Mouse (Mus musculus) inflammation-experienced regulatory T-cells, adult 6 months (primary cell): ENCODE data around the gene Mark4. TPM values are rescaled to one million over a fixed set of nuclear protein-coding genes. Genes with fewer than 3 reads are reported as not detected.

Experiments
- ATAC-seq: one replicate; pipeline ENCODE4 v1.8.0; 2017
- polyA plus RNA-seq, 3 experiments: library from polyadenylated mRNA; unstranded; fragments of 100-300 nt; shearing (Covaris generic); gene quantifications; one replicate each; pipeline ENCODE4 v1.2.1; 2017

The Mark4 gene
- polyA plus RNA-seq, 3 experiments from 2014 or later: 0.87 to 1.3 (median 0.89) TPM

DNA sequence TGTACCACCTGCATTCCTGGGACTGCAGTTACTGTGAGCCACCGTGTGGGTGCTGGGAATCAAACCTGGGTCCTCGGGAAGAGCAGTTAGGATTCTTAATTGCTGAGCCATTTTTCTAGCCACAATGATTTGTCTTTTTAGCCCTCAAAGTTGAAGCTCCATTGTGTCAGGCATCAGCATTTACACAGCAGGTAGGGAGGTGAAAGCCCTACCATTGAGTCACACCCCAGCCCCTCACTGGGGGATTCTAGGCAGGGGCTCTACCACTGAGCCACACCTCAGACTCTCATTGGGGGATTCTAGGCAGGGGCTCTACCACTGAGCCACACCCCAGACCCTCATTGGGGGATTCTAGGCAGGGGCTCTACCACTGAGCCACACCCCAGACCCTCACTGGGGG, 22.3 kb downstream of the Mark4 start:
- ATAC-seq: no peak

DNA sequence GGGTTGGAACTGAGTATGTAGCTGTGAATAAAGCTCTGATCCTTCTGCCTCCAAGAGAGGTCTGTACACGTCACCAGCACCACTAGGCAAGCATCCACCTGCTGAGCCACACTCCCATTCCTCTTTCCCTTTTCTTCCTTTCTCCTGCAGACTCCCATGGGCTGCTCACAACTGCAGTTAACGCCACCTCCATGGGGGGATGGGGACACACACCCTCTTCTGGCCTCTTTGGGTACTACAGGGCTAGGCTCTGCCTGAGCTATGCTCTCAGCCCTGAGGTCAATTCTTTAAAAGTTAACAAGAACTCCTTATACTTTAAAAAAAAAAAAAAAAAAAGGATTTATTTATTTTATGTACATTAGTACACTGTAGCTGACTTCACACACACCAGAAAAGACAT, 26.1 kb downstream of the Mark4 start:
- no peak for ATAC-seq

DNA sequence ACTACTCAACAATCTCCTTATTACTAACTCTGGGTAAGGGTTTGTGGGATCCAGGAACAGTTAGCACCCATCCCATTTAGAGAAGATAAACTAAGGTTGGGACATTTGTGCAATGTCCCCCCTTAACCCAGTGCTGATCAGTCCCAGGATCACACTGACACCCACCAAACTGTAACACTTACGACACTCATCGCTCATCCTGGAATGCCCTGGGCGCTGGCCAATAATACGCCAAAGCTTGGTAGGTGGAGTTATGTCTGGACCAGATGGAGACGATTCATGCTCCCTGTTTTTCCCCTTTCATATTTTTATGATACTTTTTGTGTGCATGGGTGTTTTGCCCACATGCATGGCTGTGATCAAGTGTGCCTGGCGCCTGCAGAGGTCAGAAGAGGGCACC, 28.2 kb downstream of the Mark4 start:
- no peak for ATAC-seq

DNA sequence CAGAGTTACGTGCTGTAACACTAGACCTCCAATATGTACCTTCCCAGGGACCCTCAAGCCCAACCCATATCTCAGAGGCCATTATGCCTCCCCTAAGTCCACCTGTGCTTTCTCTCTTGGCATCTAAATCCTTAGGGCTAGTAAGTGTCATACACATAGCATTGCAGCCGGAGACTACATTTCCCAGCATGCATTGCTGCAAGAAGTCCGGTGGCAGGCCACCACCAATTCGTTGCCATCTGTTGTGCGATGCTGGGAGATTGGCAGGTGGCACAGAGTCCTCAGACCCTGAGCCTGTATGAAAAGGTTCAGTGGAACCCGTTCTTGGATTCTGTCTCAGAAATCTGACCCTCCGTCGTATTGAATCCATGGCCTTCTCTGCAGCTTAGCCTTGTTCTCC, 28.9 kb downstream of the Mark4 start:
- no peak for ATAC-seq

DNA sequence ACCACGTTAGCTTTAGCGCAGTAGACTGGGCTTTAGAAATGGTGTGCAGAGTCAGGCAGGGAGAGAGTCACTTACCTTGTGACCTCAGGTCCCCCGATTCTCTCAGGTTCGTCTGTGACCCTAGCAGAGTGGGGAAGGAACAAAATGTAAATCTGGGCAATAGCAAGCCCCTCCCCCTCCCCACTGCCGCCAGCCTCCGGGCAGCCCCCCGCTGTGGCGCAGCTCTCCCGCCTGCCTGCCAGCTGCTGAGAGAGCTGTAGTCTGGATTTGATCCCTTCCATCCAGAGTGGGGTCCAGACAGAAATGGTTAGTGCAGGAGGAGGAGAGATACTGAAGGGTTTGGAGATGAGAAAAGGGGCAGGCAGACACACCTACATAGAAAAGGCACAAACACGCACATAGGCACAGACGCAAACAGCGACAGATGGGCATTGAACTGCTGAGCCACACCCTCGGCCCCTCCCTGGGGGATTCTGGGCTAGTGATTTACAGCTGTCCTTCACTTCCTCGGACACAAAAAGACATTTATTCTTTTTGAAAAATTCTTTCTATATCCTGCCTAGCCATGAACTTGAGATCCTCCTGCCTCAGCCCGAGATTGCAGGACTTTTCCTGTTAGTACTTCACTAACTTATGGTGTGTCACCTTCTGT, 30.5 kb downstream of the Mark4 start:
- ATAC-seq: no peak

DNA sequence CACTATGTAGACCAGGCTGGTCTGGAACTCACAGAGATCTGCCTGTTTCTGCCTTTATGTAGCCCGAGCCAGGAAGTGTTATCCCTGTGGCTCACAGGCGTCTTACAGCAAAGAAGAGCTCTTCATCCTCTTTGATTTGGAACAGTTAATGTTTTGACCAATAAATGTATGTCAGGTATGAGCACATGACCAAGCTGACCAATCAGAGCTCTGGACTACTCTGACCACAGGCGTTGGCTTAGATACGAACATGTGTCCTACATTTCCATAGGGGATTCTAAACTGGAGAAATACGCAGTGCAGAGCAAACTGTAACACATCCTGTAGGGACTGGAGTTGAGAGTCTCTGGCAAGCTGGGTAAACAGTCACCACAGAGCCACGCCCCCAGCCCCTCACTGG, 31.7 kb downstream of the Mark4 start:
- ATAC-seq: no peak

DNA sequence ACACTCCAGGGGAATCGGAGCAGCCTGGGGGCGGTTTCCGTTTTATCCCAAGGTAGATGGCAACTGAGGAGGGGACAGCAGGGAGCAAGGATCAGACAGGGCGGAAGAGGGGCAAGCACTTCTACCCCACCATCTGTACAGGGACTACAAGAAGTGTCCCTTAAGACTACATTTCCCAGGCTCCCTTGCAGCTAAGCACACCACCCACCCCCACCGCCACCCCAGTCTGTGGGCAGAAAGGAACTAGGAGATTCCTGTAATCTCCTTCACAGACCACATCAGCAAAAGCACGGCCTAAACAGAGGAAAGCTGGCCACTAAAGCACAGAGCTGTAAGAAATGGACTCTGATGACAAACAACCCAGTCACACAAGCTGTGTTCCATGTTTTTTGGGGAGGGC, 32.3 kb downstream of the Mark4 start:
- no peak for ATAC-seq

DNA sequence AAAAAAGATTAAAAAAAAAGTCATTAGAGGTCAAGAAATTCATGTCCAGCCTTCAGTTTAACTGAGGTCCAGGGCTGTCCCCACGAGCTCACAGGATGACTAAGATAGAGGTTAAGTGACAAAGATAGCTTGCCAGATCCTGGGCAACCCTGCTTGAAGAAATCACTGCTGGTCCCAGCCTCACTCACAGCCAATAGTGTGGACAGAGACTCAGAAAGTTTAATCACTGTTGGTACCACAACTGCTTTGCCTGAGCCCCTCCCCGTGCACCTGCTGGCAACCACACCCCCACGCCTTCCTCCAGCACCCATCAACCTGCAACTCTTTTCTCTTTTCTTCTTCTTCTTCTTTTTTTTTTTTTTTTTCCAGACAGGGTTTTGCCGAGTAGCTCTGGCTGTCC, 34.6 kb downstream of the Mark4 start:
- no peak for ATAC-seq

DNA sequence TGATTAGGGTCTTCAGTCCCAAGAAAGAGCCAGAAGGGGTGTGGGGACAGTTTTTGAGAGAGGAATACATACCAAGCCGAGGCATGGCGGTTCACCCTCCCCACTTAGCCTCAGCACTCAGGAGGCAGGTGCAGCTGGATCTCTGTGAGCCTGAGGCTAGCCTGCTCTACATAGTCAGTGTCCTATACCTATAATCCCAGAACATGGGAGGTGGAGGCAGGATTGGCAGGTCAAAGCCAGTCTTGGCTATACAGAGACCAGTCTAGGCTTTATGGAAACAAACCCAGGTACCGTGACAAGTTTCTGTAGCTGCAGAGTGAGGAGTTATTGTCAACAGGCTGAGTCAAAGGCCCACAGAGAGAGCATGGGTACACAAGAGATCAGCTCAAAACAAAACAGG, 35.5 kb downstream of the Mark4 start:
- ATAC-seq: no peak

DNA sequence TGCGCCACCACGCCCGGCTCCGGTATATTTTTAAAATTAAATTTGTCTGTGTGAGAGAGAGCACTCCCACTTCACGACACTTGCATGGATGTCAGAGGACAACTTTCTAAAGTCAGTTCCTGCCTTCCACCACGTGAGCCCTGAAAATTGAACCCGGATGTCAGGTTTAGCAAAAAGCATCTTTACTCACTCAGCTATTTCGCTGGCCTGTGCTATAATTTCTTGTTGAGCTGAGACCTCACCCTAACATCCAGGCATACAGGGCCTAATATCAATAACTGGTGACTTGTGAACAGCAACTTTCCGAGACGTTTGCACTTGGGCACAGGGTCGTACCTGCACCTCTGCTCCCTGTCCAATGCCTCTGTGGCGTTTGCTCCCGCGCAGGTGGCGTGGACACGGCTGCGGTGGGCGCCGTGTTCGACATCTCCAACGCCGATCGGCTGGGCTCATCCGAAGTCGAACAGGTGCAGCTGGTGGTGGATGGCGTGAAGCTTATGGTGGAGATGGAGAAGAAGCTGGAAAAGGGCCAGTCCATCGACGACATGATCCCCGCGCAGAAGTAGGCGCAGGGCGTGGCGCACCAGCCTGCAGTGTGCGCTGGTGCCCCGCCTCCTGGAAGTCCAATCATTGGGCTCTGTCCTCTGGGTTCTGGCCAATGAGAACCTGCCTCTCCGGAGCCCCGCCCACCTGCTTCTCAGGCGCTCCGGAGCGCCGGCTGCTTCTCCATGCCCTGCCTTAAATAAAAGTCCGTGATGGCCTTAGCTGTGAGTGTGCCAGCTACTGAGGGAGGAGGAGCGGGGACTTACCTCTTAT, 37.6 kb downstream of the Mark4 start:
- ATAC-seq: peak; percentile 97

DNA sequence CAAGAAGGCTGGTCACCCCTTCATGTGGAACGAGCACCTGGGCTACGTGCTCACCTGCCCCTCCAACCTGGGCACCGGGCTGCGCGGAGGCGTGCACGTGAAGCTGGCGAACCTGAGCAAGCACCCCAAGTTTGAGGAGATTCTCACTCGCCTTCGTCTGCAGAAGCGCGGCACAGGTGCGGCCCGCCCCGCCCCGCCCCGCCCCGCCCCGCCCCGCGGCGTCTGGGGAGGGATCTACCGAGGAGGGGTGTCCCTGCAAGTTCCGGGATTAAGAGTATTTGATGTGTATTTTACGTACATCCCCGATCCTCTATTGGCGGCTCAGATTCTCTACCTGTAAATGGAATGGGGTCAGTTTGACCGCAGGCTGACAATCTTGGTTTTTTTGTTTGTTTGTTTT, 38.5 kb downstream of the Mark4 start:
- no peak for ATAC-seq

DNA sequence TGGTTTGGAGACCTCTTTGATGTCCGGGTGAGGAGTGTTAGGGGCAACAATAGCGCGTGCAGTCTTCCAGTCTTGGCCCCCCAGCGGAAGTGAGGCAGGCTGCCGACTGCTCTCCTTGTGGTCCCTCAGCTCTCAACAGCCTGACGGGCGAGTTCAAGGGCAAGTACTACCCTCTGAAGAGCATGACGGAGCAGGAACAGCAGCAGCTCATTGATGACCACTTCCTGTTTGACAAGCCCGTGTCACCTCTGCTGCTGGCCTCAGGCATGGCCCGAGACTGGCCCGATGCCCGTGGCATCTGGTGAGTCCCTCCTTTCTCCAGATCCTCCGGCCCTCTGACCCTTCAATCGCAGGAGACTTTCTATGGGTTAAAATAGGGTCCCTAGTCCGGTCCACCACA, 42.0 kb downstream of the Mark4 start:
- ATAC-seq: no peak

DNA sequence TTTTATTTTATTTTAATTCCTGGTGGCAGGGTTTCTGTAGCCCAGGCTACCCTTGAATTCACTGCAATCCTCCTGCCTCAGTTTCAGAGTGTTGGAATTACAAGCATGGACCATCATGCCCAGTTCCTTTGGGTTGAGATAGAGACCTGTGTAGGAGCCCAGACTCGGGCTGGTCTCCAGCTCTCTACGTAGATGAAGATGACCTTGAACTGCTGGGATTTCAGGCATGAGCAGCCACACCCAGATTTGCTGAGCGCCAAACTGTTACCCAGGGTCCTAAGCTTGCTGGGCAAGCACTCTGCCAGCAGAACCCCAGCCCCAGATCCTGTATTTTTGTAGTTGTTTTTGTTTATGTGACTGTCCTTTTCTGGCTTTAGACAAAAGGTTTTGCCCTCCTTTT, 45.1 kb downstream of the Mark4 start:
- no peak for ATAC-seq

DNA sequence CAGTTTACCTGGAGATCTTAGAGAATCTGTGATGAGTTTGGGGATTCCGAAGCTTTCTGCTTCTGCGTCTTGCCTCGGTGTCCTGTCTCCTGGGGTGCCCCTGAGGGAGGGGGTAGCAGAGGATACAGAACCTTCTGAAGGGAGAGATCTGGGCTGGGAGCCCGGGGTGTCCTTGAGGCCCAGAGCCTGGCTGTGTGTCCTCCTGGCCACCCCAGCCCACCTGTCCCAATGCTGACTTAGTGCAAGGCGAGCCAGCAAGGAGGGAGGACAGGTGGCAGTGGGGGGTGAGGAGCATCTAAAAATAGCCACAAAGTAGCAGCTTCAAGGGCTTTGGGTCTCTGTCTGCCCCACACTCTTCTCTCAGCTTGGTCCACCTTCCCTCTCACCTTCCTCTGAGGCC, 46.8 kb downstream of the Mark4 start:
- ATAC-seq: no peak

DNA sequence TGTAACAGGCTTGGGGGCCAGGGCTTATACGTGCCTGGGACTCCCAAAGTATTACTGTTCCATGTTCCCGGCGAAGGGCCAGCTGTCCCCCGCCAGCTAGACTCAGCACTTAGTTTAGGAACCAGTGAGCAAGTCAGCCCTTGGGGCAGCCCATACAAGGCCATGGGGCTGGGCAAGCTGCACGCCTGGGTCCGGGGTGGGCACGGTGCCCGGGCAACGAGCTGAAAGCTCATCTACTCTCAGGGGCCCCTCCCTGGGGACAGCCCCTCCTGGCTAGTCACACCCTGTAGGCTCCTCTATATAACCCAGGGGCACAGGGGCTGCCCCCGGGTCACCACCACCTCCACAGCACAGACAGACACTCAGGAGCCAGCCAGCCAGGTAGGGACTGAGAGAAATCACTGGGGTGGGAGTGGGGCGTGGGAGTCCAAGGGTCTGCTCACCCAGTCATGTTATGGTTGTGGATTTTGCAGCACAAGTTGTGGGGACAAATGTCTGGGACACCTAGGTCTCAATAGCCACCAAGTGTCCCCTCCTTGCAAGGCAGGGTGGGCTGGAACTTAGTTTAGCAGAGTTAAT, 47.8 kb downstream of the Mark4 start:
- ATAC-seq: no peak

DNA sequence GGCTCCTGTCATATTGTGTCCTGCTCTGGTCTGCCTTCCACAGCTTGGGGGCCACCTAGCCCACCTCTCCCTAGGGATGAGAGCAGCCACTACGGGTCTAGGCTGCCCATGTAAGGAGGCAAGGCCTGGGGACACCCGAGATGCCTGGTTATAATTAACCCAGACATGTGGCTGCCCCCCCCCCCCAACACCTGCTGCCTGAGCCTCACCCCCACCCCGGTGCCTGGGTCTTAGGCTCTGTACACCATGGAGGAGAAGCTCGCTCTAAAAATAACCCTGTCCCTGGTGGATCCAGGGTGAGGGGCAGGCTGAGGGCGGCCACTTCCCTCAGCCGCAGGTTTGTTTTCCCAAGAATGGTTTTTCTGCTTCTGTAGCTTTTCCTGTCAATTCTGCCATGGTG, 48.9 kb downstream of the Mark4 start:
- no peak for ATAC-seq

DNA sequence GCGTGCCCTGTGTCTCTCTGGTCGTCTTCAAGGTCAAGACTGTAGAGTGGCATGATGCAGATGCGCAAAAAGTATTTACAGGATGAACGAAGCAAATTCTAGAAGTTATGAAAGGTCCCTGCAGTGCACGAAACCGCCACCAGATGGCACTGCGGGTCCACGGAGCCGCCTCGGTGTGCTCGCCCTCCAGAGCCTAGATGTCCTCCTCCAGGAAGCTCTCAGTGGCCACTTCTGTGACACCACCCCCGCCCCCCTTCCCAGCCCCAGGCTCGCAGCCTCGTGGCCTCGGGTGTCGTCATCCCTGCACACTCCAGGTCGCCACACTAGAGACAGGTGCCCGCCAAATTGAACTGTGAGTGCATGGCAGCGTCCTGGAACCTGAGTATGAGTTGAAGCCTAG, 53.2 kb downstream of the Mark4 start:
- ATAC-seq: peak; percentile 66

DNA sequence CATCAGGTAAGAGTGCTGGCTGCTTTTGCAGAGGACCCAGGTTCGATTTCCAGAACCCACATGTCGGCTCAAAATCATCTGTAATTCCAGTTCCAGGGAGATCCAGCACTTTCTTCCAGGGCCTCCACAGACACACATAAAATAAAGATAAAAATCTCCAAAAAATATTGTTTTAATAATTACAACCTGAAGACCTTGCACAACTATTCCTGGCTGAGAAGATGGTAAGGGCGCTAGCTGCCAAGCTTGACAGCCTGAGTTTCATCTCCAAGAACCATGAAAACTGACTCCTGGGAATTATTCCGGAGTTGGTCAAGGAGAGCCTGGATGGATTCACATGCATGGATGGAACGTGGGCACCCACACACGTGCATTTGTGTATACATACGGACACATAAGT, 54.1 kb downstream of the Mark4 start, which contains the start of gene Ckm:
TSS of gene Ckm (plus strand) at position 301 of the 400 bp plus-strand sequence.
- no peak for ATAC-seq

DNA sequence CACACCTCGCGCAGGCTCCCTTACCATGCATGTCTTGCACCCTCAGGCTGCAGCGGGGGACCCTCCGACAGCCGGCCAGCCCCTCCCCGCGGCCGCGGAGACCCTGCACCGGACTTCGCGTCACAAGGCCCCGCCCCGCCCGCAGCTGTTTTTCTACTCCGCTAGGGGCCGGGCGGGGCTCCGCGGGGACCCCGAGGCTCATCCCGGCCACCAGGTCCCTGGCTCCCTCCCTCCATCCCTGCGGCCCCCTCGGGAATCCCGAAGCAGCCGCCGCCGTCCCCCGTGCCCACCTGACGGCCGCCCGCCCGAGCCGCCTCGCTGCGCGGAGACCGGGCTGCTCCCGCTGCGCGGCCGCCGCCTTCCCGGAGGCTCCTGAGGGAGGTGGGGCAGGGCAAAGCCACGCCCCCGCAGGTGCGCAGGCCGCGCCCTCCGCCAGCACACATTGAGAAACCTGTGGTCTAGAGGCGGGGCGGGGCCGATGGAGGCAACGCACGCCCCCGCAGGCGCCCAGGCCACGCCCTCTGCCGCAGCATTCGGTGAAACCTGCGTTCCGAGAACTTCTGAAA, 54.8 kb downstream of the Mark4 start, which contains the start of gene Klc3:
TSS of gene Klc3 (minus strand) at position 374 of the 566 bp plus-strand sequence.
- ATAC-seq: peak; percentile 75

DNA sequence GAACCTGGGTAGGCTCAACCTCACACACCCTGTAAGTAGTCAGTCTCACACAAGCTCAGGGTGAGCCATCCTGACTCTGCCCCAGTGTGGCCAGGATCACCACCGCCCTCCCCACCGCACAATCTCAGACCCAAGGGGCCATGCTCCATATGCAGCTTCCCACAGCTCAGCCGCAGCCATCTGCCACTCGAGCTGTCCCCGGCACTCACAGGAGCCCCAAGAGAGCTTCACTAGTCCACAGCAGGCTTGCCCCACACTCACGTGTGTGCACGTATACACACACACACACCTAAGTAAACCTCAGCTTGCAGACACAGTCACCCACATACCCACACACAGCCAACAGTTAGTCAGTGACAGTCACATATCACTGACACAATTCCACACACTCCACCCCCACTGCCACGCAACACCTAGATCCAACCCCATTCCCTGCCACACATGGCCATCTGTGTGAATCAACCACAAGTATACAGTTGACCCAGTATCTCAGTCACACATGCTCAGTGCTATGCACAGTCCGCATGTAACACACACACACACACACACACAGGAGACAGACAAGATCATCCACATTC, 56.0 kb downstream of the Mark4 start:
- no peak for ATAC-seq

DNA sequence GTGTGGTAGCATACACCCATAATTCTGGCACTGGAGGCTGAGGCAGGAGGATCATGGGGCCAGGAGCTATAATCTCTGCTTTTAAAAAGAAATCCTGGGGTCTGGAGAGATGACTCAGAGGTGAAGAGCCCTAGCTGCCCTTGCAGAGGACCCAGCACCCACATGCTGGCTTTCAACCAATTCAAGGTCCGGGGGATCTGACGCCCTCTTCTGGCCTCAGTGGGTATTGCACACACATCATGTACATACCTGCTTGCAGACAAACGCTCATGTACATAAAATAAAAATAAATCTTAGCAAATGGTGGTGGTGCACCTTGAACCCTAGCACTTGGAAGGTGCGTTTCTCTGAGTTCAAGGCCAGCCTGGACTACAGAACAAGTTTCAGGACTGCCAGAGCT, 57.7 kb downstream of the Mark4 start:
- ATAC-seq: no peak

DNA sequence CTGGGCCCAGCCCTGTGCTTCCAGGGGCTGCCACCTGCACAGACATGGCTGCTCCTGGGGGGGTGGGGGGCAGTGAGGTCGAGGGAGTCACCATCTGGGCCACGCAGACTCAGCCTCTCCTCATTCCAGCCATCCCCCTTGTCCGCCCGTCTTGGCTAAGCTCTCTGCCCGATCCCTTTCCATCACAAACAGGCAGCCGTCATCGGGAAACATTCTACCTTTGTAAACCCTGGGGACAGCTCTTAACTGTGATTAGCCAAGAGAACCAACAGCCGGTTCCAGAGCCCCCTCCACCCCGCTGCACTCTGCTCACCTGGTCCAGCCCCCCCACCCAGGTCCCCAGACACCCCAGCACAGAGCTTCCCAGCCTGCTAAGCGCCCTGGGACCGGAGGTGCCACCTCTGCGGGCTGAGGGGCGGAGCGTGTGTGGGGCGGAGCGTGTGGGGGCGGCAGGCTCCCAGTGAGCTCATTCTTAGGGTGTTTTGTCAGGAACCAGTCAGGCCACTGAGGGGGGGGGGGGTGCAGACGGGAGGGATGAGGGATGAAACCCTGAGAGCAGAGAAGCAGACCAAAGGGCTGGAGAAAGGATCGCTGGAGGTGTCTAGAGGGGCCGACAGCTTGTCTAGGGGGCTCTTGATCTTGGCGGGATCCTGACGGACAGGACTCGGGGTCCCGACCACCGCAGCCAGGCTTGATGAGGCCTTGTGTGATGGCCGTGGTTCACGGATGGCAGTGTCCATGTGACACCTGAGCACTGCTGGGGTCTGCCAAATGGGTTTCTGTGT, 58.9 kb downstream of the Mark4 start:
- ATAC-seq: peak; percentile 63
